Mouse (Mus musculus): ENCODE data around the gene Fads1. TPM values are rescaled to one million over a fixed set of nuclear protein-coding genes. Genes with fewer than 3 reads are reported as not detected.
A peak's percentile ranks its signal among the peaks of the same experiment; 100 is the strongest.
"Not testable (repeated sequence)": the region's sequence is repeated elsewhere in the genome, so short reads cannot be mapped to it uniquely, and the experiment has no call there.

Gene Fads1
- polyA plus RNA-seq, 1 experiment: 139 TPM

- TF ChIP-seq POLR2A (IDR thresholded peaks at IDR 0.05; ENCODE audit: borderline replicate concordance, extremely low read depth, insufficient read depth, insufficient read length, poor library complexity, severe bottlenecking) (no peak), CTCF (IDR thresholded peaks at IDR 0.05; ENCODE audit: borderline replicate concordance, extremely low read depth, insufficient read depth, insufficient read length) (no peak)
- no peak for DNase-seq (ENCODE audit: low read depth)
Measured at GRCm38 (mm10) chr19:10168441-10168840, 14.2 kb upstream of the Fads1 start.

GRCm38 (mm10) chr19:10169179-10169578 lies 13.5 kb upstream of the Fads1 start:
- no peak for DNase-seq (ENCODE audit: low read depth)
- TF ChIP-seq CTCF (IDR thresholded peaks at IDR 0.05; ENCODE audit: borderline replicate concordance, extremely low read depth, insufficient read depth, insufficient read length): no peak
- TF ChIP-seq POLR2A (IDR thresholded peaks at IDR 0.05; ENCODE audit: borderline replicate concordance, extremely low read depth, insufficient read depth, insufficient read length, poor library complexity, severe bottlenecking): no peak

GRCm38 (mm10) chr19:10169692-10170330 lies 12.9 kb upstream of the Fads1 start:
- DNase-seq (ENCODE audit: low read depth): not testable (repeated sequence)

- no peak for DNase-seq (ENCODE audit: low read depth)
- TF ChIP-seq CTCF (IDR thresholded peaks at IDR 0.05; ENCODE audit: borderline replicate concordance, extremely low read depth, insufficient read depth, insufficient read length): no peak
- TF ChIP-seq POLR2A (IDR thresholded peaks at IDR 0.05; ENCODE audit: borderline replicate concordance, extremely low read depth, insufficient read depth, insufficient read length, poor library complexity, severe bottlenecking): no peak
Measured at GRCm38 (mm10) chr19:10170466-10170865, 12.2 kb upstream of the Fads1 start.

DNA sequence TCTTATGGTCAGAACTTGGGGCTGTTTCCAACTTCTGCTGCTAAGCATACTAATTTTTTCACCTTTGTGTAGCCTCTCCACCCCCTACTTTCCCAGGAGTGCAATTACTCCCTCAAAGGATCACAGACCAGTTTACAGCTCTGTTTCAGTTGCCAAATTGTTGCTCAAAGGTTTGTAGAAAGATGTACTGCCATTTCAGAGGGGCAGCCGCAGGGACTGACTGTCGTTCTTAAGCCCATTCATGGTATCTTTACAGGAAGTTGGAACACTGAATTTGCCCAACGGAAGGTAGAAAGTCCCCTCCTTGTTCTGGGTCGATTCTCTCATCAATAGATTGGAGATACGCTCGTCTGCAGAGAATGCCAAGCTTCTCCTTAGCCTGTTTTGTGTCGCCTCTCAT lies 11.3 kb upstream of the Fads1 start:
- DNase-seq (ENCODE audit: low read depth): no peak
- TF ChIP-seq CTCF (IDR thresholded peaks at IDR 0.05; ENCODE audit: borderline replicate concordance, extremely low read depth, insufficient read depth, insufficient read length) (no peak), POLR2A (IDR thresholded peaks at IDR 0.05; ENCODE audit: borderline replicate concordance, extremely low read depth, insufficient read depth, insufficient read length, poor library complexity, severe bottlenecking) (no peak)

GRCm38 (mm10) chr19:10171846-10172245 lies 10.8 kb upstream of the Fads1 start:
- DNase-seq (ENCODE audit: low read depth): no peak
- no peak for TF ChIP-seq POLR2A (IDR thresholded peaks at IDR 0.05; ENCODE audit: borderline replicate concordance, extremely low read depth, insufficient read depth, insufficient read length, poor library complexity, severe bottlenecking)
- no peak for TF ChIP-seq CTCF (IDR thresholded peaks at IDR 0.05; ENCODE audit: borderline replicate concordance, extremely low read depth, insufficient read depth, insufficient read length)

- no peak for TF ChIP-seq POLR2A (IDR thresholded peaks at IDR 0.05; ENCODE audit: borderline replicate concordance, extremely low read depth, insufficient read depth, insufficient read length, poor library complexity, severe bottlenecking)
- TF ChIP-seq CTCF (IDR thresholded peaks at IDR 0.05; ENCODE audit: borderline replicate concordance, extremely low read depth, insufficient read depth, insufficient read length): no peak
- no peak for DNase-seq (ENCODE audit: low read depth)
Measured at GRCm38 (mm10) chr19:10173116-10173718, 9.5 kb upstream of the Fads1 start.

DNA sequence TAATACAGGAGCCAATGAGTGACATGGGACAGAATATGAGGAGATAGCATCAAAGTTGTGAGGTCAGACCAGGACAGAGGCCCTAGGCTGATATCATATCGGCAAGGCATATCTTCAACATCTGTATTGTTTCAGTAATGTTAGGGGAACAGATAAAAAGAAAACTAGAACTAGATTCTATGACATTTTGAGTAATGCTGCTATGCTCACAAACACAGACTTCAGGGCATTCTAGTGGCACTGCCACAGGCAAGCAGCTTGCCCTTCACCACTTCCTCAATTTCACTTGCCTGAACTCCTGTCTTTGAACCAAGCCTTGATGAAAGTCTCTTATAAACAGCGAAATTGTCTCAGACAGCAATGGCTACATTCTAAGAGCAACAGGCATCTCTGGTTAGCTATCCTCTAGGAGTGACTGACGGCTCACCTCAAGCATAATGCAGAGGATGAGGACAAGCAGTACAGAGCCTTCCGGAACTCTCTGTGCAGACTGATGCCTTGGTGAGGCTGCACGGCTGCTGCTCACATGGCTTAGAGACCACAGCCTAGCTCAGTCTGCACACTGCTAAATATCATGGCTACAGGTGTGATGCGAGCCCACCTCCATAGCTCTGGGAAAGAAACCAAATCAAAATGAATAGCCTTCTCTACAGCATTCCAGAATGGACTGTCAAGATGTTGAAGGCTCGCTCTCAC lies 8.7 kb upstream of the Fads1 start:
- DNase-seq (ENCODE audit: low read depth): no peak
- TF ChIP-seq CTCF (IDR thresholded peaks at IDR 0.05; ENCODE audit: borderline replicate concordance, extremely low read depth, insufficient read depth, insufficient read length) (no peak), POLR2A (IDR thresholded peaks at IDR 0.05; ENCODE audit: borderline replicate concordance, extremely low read depth, insufficient read depth, insufficient read length, poor library complexity, severe bottlenecking) (no peak)

DNA sequence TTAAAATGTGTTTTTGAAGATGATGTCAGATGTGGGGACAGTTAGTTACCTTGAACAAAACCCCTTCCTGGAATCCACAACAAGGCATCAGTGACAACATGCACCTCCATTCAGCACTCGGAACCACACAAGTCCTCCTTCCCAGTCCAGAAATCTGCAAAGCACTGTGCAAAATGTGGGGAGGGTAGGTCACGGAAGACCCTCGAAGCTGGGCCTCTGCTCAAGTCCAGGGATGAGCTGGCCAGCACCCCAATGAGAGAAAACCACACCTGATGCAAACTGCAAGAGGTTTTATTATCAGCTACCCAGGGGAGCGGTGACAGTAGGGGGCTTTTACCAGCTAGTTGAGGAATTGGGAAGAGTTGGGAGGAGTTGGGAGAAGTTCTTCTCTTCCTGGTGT lies 7.7 kb upstream of the Fads1 start:
- DNase-seq (ENCODE audit: low read depth): no peak
- TF ChIP-seq POLR2A (IDR thresholded peaks at IDR 0.05; ENCODE audit: borderline replicate concordance, extremely low read depth, insufficient read depth, insufficient read length, poor library complexity, severe bottlenecking) (no peak), CTCF (IDR thresholded peaks at IDR 0.05; ENCODE audit: borderline replicate concordance, extremely low read depth, insufficient read depth, insufficient read length) (no peak)

- TF ChIP-seq CTCF (IDR thresholded peaks at IDR 0.05; ENCODE audit: borderline replicate concordance, extremely low read depth, insufficient read depth, insufficient read length) (no peak), POLR2A (IDR thresholded peaks at IDR 0.05; ENCODE audit: borderline replicate concordance, extremely low read depth, insufficient read depth, insufficient read length, poor library complexity, severe bottlenecking) (no peak)
- no peak for DNase-seq (ENCODE audit: low read depth)
Measured at GRCm38 (mm10) chr19:10176477-10176876, 6.2 kb upstream of the Fads1 start.

- TF ChIP-seq CTCF (IDR thresholded peaks at IDR 0.05; ENCODE audit: borderline replicate concordance, extremely low read depth, insufficient read depth, insufficient read length) (no peak), POLR2A (IDR thresholded peaks at IDR 0.05; ENCODE audit: borderline replicate concordance, extremely low read depth, insufficient read depth, insufficient read length, poor library complexity, severe bottlenecking) (no peak)
- DNase-seq (ENCODE audit: low read depth): no peak
Measured at GRCm38 (mm10) chr19:10176941-10177372, 5.7 kb upstream of the Fads1 start.

GRCm38 (mm10) chr19:10181225-10181624 lies 1.5 kb upstream of the Fads1 start:
- TF ChIP-seq CTCF (IDR thresholded peaks at IDR 0.05; ENCODE audit: borderline replicate concordance, extremely low read depth, insufficient read depth, insufficient read length) (no peak), POLR2A (IDR thresholded peaks at IDR 0.05; ENCODE audit: borderline replicate concordance, extremely low read depth, insufficient read depth, insufficient read length, poor library complexity, severe bottlenecking) (no peak)
- peak; percentile 16 for DNase-seq (ENCODE audit: low read depth)

Measured in brain, embryonic 14.5 days (tissue).